Mouse (Mus musculus) megakaryocyte, embryonic 14.5 days (primary cell): ENCODE data around the gene Tmem60. TPM values are rescaled to one million over a fixed set of nuclear protein-coding genes. Genes with fewer than 3 reads are reported as not detected.
A peak's percentile ranks its signal among the peaks of the same experiment; 100 is the strongest.

Experiments
- H3K27me3 ChIP-seq: replicated peaks from 2 replicates; pipeline ENCODE3; 2012; ENCODE audit warnings: inconsistent platforms
- H3K36me3 ChIP-seq: replicated peaks from 2 replicates; pipeline ENCODE3; 2012; ENCODE audit warnings: low read length, inconsistent platforms, mixed read lengths
- H3K4me1 ChIP-seq: 2 replicates; pipeline ENCODE4 v1.6.1; 2012; ENCODE audit warnings: inconsistent platforms
- H3K4me3 ChIP-seq: replicated peaks from 2 replicates; pipeline ENCODE3; 2012; ENCODE audit warnings: moderate library complexity, mild to moderate bottlenecking, inconsistent platforms
- H3K9me3 ChIP-seq: 2 replicates; pipeline ENCODE4 v1.6.1; 2012; ENCODE audit warnings: inconsistent platforms
- FLI1 ChIP-seq: IDR thresholded peaks from 2 replicates; pipeline ENCODE4 v1.6.1; 2012; ENCODE audit warnings: low read length, inconsistent platforms, mixed read lengths
- GATA1 ChIP-seq: IDR thresholded peaks from 3 replicates; pipeline ENCODE4 v1.6.1; 2012; ENCODE audit warnings: mixed read lengths, low read length, inconsistent platforms, borderline replicate concordance
- polyA plus RNA-seq: library from polyadenylated mRNA; stranded (reverse); fragments of >175 nt; gene quantifications from 2 replicates; pipeline ENCODE4 v1.2.3, GENCODE M21; 2012; ENCODE audit warnings: low replicate concordance; ENCODE audit not compliant: insufficient read depth

Gene Tmem60
- polyA plus RNA-seq, 1 experiment, result 3.9 TPM

GRCm38 (mm10) chr5:20864216-20864969 is 17.6 kb upstream of the Tmem60 start:
- H3K9me3 ChIP-seq, result no peaks in the 10 kb centered on the region
- H3K36me3 ChIP-seq, result peaks cover 6% of the 10 kb centered on the region
- no peaks in the 10 kb centered on the region for H3K27me3 ChIP-seq
- peak overlapping the region; percentile 81 for H3K4me3 ChIP-seq
- TF ChIP-seq FLI1 (no peak), GATA1 (no peak)
- peaks cover 74% of the 10 kb centered on the region for H3K4me1 ChIP-seq

GRCm38 (mm10) chr5:20865193-20865755 is 16.7 kb upstream of the Tmem60 start:
- TF ChIP-seq FLI1, result no peak
- TF ChIP-seq GATA1, result no peak
- Histone ChIP-seq H3K4me3 (peak overlapping the region; percentile 83), H3K9me3 (no peaks in the 10 kb centered on the region), H3K27me3 (no peaks in the 10 kb centered on the region), H3K36me3 (peaks cover 6% of the 10 kb centered on the region), H3K4me1 (peaks cover 80% of the 10 kb centered on the region)

GRCm38 (mm10) chr5:20873146-20873545 is 8.8 kb upstream of the Tmem60 start:
- Histone ChIP-seq H3K4me1 (peaks cover 75% of the 10 kb centered on the region), H3K4me3 (no peak overlapping the region), H3K36me3 (peaks cover 4% of the 10 kb centered on the region), H3K27me3 (no peaks in the 10 kb centered on the region), H3K9me3 (no peaks in the 10 kb centered on the region)
- TF ChIP-seq GATA1 (no peak), FLI1 (no peak)

- H3K36me3 ChIP-seq, result peaks cover 4% of the 10 kb centered on the region
- H3K4me3 ChIP-seq, result no peak overlapping the region
- no peak for TF ChIP-seq GATA1
- no peak for TF ChIP-seq FLI1
- no peaks in the 10 kb centered on the region for H3K9me3 ChIP-seq
- peaks cover 66% of the 10 kb centered on the region for H3K4me1 ChIP-seq
- no peaks in the 10 kb centered on the region for H3K27me3 ChIP-seq
These were observed 5.0 kb upstream of the Tmem60 start for GRCm38 (mm10) chr5:20876934-20877426.

- peaks cover 65% of the 10 kb centered on the region for H3K4me1 ChIP-seq
These were observed 1.6 kb upstream of the Tmem60 start for GRCm38 (mm10) chr5:20880386-20880785.

GRCm38 (mm10) chr5:20880797-20881775 is 905 bp upstream of the Tmem60 start:
- peaks cover 65% of the 10 kb centered on the region for H3K4me1 ChIP-seq
- no peaks in the 10 kb centered on the region for H3K27me3 ChIP-seq
- TF ChIP-seq FLI1, result no peak
- TF ChIP-seq GATA1, result no peak
- H3K36me3 ChIP-seq, result peaks cover 15% of the 10 kb centered on the region
- no peaks in the 10 kb centered on the region for H3K9me3 ChIP-seq
- H3K4me3 ChIP-seq, result peak overlapping the region; percentile 96

More at GRCm38 (mm10) chr5:20880386-20880785, 1.6 kb upstream of the Tmem60 start:
- no peak for TF ChIP-seq GATA1
- TF ChIP-seq FLI1, result no peak
- Histone ChIP-seq H3K9me3 (no peaks in the 10 kb centered on the region), H3K36me3 (peaks cover 11% of the 10 kb centered on the region), H3K27me3 (no peaks in the 10 kb centered on the region), H3K4me3 (peak overlapping the region; percentile 96)

- Histone ChIP-seq H3K4me3 (peak overlapping the region; percentile 96), H3K9me3 (no peaks in the 10 kb centered on the region), H3K4me1 (peaks cover 44% of the 10 kb centered on the region), H3K36me3 (peaks cover 39% of the 10 kb centered on the region), H3K27me3 (no peaks in the 10 kb centered on the region)
- TF ChIP-seq GATA1 (no peak), FLI1 (no peak)
These were observed 2.1 kb downstream of the Tmem60 start for GRCm38 (mm10) chr5:20884036-20884620.

- no peaks in the 10 kb centered on the region for H3K9me3 ChIP-seq
- H3K4me1 ChIP-seq, result peaks cover 41% of the 10 kb centered on the region
- peaks cover 95% of the 10 kb centered on the region for H3K36me3 ChIP-seq
- TF ChIP-seq FLI1 (no peak), GATA1 (no peak)
- no peak overlapping the region for H3K4me3 ChIP-seq
- H3K27me3 ChIP-seq, result no peaks in the 10 kb centered on the region
These were observed 15.6 kb downstream of the Tmem60 start for GRCm38 (mm10) chr5:20897446-20898167.

- H3K9me3 ChIP-seq, result no peaks in the 10 kb centered on the region
- H3K4me1 ChIP-seq, result peaks cover 36% of the 10 kb centered on the region
- no peaks in the 10 kb centered on the region for H3K27me3 ChIP-seq
- no peak overlapping the region for H3K4me3 ChIP-seq
- TF ChIP-seq FLI1 (no peak), GATA1 (no peak)
- H3K36me3 ChIP-seq, result peaks cover 95% of the 10 kb centered on the region
These were observed 22.7 kb downstream of the Tmem60 start for GRCm38 (mm10) chr5:20904647-20905046.
